Mouse (Mus musculus): Measurements from ENCODE around the gene Grid1.

DNA sequence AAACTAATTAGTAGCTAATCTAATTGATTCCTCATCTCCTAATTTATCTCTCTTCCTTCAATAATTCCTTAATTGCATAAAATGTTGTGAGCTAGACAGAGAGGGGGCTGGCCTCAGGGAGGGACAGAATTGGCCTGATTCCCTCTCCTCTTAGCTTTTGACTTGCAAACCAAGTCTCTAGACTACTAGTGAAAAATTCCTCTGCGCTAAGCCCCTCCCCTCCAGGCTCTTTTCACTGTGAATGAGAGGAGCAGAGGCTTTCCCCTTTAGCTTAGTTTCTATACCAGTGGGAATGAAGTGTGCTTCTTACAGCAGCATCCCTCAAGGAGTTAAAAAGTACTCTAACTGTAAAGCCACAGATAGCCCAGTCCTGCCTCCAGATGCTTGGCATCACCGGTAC, 160.8 kb downstream of the Grid1 start:
- TF ChIP-seq CTCF (IDR thresholded peaks at IDR 0.05) (no peak), EP300 (IDR thresholded peaks at IDR 0.05; ENCODE audit: insufficient read depth, low read depth, low read length) (no peak)
